Mouse (Mus musculus) myocyte (in vitro differentiated cells): ENCODE results near the gene Pdzd2. TPM values are rescaled to one million over a fixed set of nuclear protein-coding genes. Genes with fewer than 3 reads are reported as not detected.
A peak's percentile ranks its signal among the peaks of the same experiment; 100 is the strongest.

Source experiments
- H3K27me3 ChIP-seq: one replicate; pipeline ENCODE4 v1.6.1; 2011; ENCODE audit not compliant: control insufficient read depth, insufficient read depth, insufficient read length
- H3K36me3 ChIP-seq: one replicate; pipeline ENCODE4 v1.6.1; 2011; ENCODE audit not compliant: control insufficient read depth, insufficient read depth
- H3K4me2 ChIP-seq: one replicate; pipeline ENCODE4 v1.6.1; 2011; ENCODE audit warnings: low read depth, control low read depth
- H3K4me3 ChIP-seq: one replicate; pipeline ENCODE4 v1.5.1; 2011; ENCODE audit warnings: mild to moderate bottlenecking, control low read depth, moderate library complexity
- H3K79me2 ChIP-seq: one replicate; pipeline ENCODE4 v1.6.1; 2011; ENCODE audit not compliant: control insufficient read depth, insufficient read depth
- H3ac ChIP-seq: one replicate; pipeline ENCODE4 v1.6.1; 2011; ENCODE audit not compliant: control insufficient read depth, insufficient read length
- CEBPB ChIP-seq: IDR thresholded peaks from 2 replicates; pipeline ENCODE4 v1.6.1; 2011; ENCODE audit warnings: mild to moderate bottlenecking, moderate library complexity; ENCODE audit not compliant: poor library complexity, insufficient read depth, severe bottlenecking
- E2F4 ChIP-seq: IDR thresholded peaks from one replicate; pipeline ENCODE4 v1.6.1; 2011; ENCODE audit warnings: mild to moderate bottlenecking, control low read depth, moderate library complexity; ENCODE audit not compliant: insufficient read depth
- MAX ChIP-seq: IDR thresholded peaks from one replicate; pipeline ENCODE4 v1.6.1; 2011; ENCODE audit warnings: low read depth, mild to moderate bottlenecking, control low read depth
- MYOD1 ChIP-seq, 3 experiments: IDR thresholded peaks; one replicate each; pipeline ENCODE4 v1.6.1; 2011; ENCODE audit warnings: control low read depth in 2 of 3, low read depth in 2 of 3, mild to moderate bottlenecking in 2 of 3, moderate library complexity in 1 of 3; ENCODE audit not compliant: insufficient read length in 2 of 3, control insufficient read depth in 1 of 3
- MYOG ChIP-seq, 3 experiments: IDR thresholded peaks; one replicate each; pipeline ENCODE4 v1.6.1; 2011; ENCODE audit warnings: control low read depth in 2 of 3, low read depth in 2 of 3, mild to moderate bottlenecking in 2 of 3; ENCODE audit not compliant: insufficient read length in 2 of 3, control insufficient read depth in 1 of 3, insufficient read depth in 1 of 3
- POLR2A ChIP-seq: IDR thresholded peaks from one replicate; pipeline ENCODE4 v1.6.1; 2011; ENCODE audit warnings: low read depth, mild to moderate bottlenecking, control low read depth, moderate library complexity; ENCODE audit not compliant: insufficient read length
- POLR2AphosphoS2 ChIP-seq: IDR thresholded peaks from one replicate; pipeline ENCODE4 v1.6.1; 2011; ENCODE audit warnings: low read depth, control low read depth; ENCODE audit not compliant: insufficient read length
- REST ChIP-seq: IDR thresholded peaks from one replicate; pipeline ENCODE4 v1.6.1; 2011; ENCODE audit warnings: mild to moderate bottlenecking, control low read depth, moderate library complexity; ENCODE audit not compliant: insufficient read depth, insufficient read length
- SRF ChIP-seq: IDR thresholded peaks from one replicate; pipeline ENCODE4 v1.6.1; 2011; ENCODE audit warnings: low read depth; ENCODE audit not compliant: control insufficient read depth, insufficient read length
- TCF12 ChIP-seq: IDR thresholded peaks from one replicate; pipeline ENCODE4 v1.6.1; 2011; ENCODE audit warnings: mild to moderate bottlenecking, control low read depth; ENCODE audit not compliant: poor library complexity, insufficient read depth, severe bottlenecking
- TCF3 ChIP-seq: IDR thresholded peaks from one replicate; pipeline ENCODE4 v1.6.1; 2011; ENCODE audit warnings: low read depth, control low read depth; ENCODE audit not compliant: insufficient read length
- USF1 ChIP-seq: IDR thresholded peaks from one replicate; pipeline ENCODE4 v1.6.1; 2011; ENCODE audit warnings: low read depth, mild to moderate bottlenecking, control low read depth, moderate library complexity
- polyA plus RNA-seq: library from polyadenylated mRNA; unstranded; fragments of >200 nt; fragmentation: generic; extraction: Trizol; gene quantifications from one replicate; pipeline ENCODE4 v1.2.1, GENCODE M21; 2012; ENCODE audit warnings: missing spikeins

Pdzd2 gene
- polyA plus RNA-seq, 1 experiment: 0.01 TPM

DNA sequence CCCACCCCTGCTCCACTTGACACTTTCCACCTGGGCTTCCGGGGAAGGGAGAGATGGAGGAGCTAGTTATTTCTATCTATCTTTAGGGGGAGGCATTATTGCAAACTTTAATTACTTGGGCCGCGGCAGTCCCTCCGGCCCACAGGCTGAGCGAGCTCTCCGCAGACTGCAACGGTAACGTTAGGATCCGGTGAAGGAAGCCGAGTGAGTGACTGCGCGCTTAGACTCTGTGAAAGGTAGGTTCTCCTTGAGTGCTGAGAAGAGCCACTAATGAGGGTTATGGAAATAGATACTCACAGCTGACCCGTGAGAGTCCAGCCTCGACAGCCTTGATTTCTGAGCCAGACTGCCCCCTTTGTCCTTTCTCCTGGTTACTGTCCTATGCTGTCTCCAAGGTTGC is 20.9 kb downstream of the Pdzd2 start:
- no peaks in the 10 kb centered on the region for H3K36me3 ChIP-seq
- no peak overlapping the region for H3K4me2 ChIP-seq
- H3ac ChIP-seq: no peak overlapping the region
- H3K4me3 ChIP-seq: no peak overlapping the region
- H3K27me3 ChIP-seq: no peaks in the 10 kb centered on the region
- no peak for TF ChIP-seq USF1
- no peak for TF ChIP-seq MAX
- no peak for TF ChIP-seq MYOG (IDR thresholded peaks at IDR 0.05; ENCODE audit: control insufficient read depth in 1 of 3, insufficient read depth in 1 of 3, insufficient read length in 2 of 3, low read depth in 2 of 3)
- no peak for TF ChIP-seq POLR2A
- TF ChIP-seq SRF: no peak
- no peak for TF ChIP-seq CEBPB
- no peaks in the 10 kb centered on the region for H3K79me2 ChIP-seq

- no peaks in the 10 kb centered on the region for H3K27me3 ChIP-seq
- H3ac ChIP-seq: no peak overlapping the region
- no peaks in the 10 kb centered on the region for H3K79me2 ChIP-seq
- no peak overlapping the region for H3K4me3 ChIP-seq
- no peaks in the 10 kb centered on the region for H3K36me3 ChIP-seq
- peak overlapping the region; percentile 58 for H3K4me2 ChIP-seq
- TF ChIP-seq TCF12: no peak
- no peak for TF ChIP-seq MAX
- no peak for TF ChIP-seq POLR2A
- peak; percentile 59 for TF ChIP-seq USF1
Measured at GRCm38 (mm10) chr15:12717410-12717809, 22.3 kb downstream of the Pdzd2 start.

- no peak overlapping the region for H3K4me3 ChIP-seq
- TF ChIP-seq POLR2AphosphoS2: no peak
- no peak for TF ChIP-seq MYOG (IDR thresholded peaks at IDR 0.05; ENCODE audit: control insufficient read depth in 1 of 3, insufficient read depth in 1 of 3, insufficient read length in 2 of 3, low read depth in 2 of 3)
- no peak for TF ChIP-seq E2F4
- no peak for TF ChIP-seq MYOD1 (IDR thresholded peaks at IDR 0.05; ENCODE audit: control insufficient read depth in 1 of 3, insufficient read length in 2 of 3, low read depth in 2 of 3)
- TF ChIP-seq SRF: no peak
- TF ChIP-seq USF1: no peak
- TF ChIP-seq TCF3: no peak
- TF ChIP-seq REST: no peak
- TF ChIP-seq CEBPB: no peak
- TF ChIP-seq TCF12: no peak
- TF ChIP-seq MAX: no peak
- TF ChIP-seq POLR2A: no peak
- no peaks in the 10 kb centered on the region for H3K27me3 ChIP-seq
- H3K36me3 ChIP-seq: no peaks in the 10 kb centered on the region
- peak overlapping the region; percentile 58 for H3K4me2 ChIP-seq
- no peak overlapping the region for H3ac ChIP-seq
- H3K79me2 ChIP-seq: no peaks in the 10 kb centered on the region
Measured at GRCm38 (mm10) chr15:12716881-12717280, 22.8 kb downstream of the Pdzd2 start.

GRCm38 (mm10) chr15:12714322-12714721 is 25.4 kb downstream of the Pdzd2 start:
- no peak for TF ChIP-seq MYOD1 (IDR thresholded peaks at IDR 0.05; ENCODE audit: control insufficient read depth in 1 of 3, insufficient read length in 2 of 3, low read depth in 2 of 3)
- TF ChIP-seq POLR2AphosphoS2: no peak
- no peak for TF ChIP-seq MYOG (IDR thresholded peaks at IDR 0.05; ENCODE audit: control insufficient read depth in 1 of 3, insufficient read depth in 1 of 3, insufficient read length in 2 of 3, low read depth in 2 of 3)
- no peak for TF ChIP-seq TCF3
- TF ChIP-seq TCF12: no peak
- no peak for TF ChIP-seq POLR2A
- TF ChIP-seq USF1: no peak
- TF ChIP-seq CEBPB: no peak
- no peak for TF ChIP-seq E2F4
- Histone ChIP-seq H3K4me3 (no peak overlapping the region), H3ac (no peak overlapping the region), H3K79me2 (no peaks in the 10 kb centered on the region), H3K4me2 (no peak overlapping the region), H3K36me3 (no peaks in the 10 kb centered on the region), H3K27me3 (no peaks in the 10 kb centered on the region)

DNA sequence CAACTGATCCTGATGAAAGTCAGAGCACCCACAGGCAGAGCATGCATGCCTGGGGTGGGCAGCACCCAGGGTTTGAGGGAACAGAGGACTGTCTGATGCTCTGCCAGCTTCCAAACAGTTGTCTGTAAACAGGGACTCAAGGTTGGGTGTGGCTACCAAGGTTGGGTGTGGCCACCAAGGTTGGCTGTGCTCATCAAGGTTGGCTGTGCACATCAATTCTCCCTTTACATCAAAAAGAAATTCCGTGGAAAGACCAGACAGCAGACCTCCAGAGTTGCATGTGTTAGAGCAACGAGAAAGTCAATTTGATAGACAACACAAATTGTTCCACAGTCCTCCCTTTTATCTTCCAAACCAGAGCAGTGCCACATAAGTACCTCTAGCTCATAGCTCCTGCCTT is 26.5 kb downstream of the Pdzd2 start:
- no peaks in the 10 kb centered on the region for H3K79me2 ChIP-seq
- no peak overlapping the region for H3K4me2 ChIP-seq
- TF ChIP-seq POLR2A (no peak), SRF (no peak), MYOG (IDR thresholded peaks at IDR 0.05; ENCODE audit: control insufficient read depth in 1 of 3, insufficient read depth in 1 of 3, insufficient read length in 2 of 3, low read depth in 2 of 3) (no peak), E2F4 (no peak), TCF12 (no peak)
- no peaks in the 10 kb centered on the region for H3K36me3 ChIP-seq
- H3K27me3 ChIP-seq: no peaks in the 10 kb centered on the region
- no peak overlapping the region for H3ac ChIP-seq
- H3K4me3 ChIP-seq: no peak overlapping the region
